Mouse (Mus musculus) C2C12 (cell line): Measurements from ENCODE around the gene Micu1. TPM values are rescaled to one million over a fixed set of nuclear protein-coding genes. Genes with fewer than 3 reads are reported as not detected.
A peak's percentile ranks its signal among the peaks of the same experiment; 100 is the strongest.

ENCODE experiments used
- H3K27me3 ChIP-seq: one replicate; pipeline ENCODE4 v1.6.1; 2011; ENCODE audit not compliant: control insufficient read depth, insufficient read depth, insufficient read length
- H3K36me3 ChIP-seq: one replicate; pipeline ENCODE4 v1.6.1; 2011; ENCODE audit not compliant: control insufficient read depth, insufficient read depth
- H3K4me3 ChIP-seq: one replicate; pipeline ENCODE4 v1.5.1; 2011; ENCODE audit warnings: mild to moderate bottlenecking, control low read depth; ENCODE audit not compliant: poor library complexity, insufficient read depth, severe bottlenecking
- H3K79me2 ChIP-seq: one replicate; pipeline ENCODE4 v1.6.1; 2011; ENCODE audit not compliant: control insufficient read depth, insufficient read depth
- H3K79me3 ChIP-seq: one replicate; pipeline ENCODE4 v1.6.1; 2011; ENCODE audit warnings: low read depth, control low read depth
- H3ac ChIP-seq: one replicate; pipeline ENCODE3; 2011; ENCODE audit warnings: low read depth; ENCODE audit not compliant: control insufficient read depth, insufficient read length
- CEBPB ChIP-seq: IDR thresholded peaks from one replicate; pipeline ENCODE4 v1.6.1; 2011; ENCODE audit warnings: low read depth, mild to moderate bottlenecking, control low read depth, moderate library complexity
- CTCF ChIP-seq: IDR thresholded peaks from one replicate; pipeline ENCODE4 v1.5.1; 2011; ENCODE audit not compliant: control insufficient read depth, insufficient read depth, insufficient read length
- FOSL1 ChIP-seq: IDR thresholded peaks from one replicate; pipeline ENCODE4 v1.8.0; 2011; ENCODE audit warnings: mild to moderate bottlenecking, low read length; ENCODE audit not compliant: poor library complexity, insufficient read depth, severe bottlenecking
- MAX ChIP-seq: IDR thresholded peaks from one replicate; pipeline ENCODE4 v1.6.1; 2011; ENCODE audit warnings: mild to moderate bottlenecking, control low read depth
- MYOD1 ChIP-seq: IDR thresholded peaks from one replicate; pipeline ENCODE4 v1.6.1; 2011; ENCODE audit warnings: low read depth; ENCODE audit not compliant: control insufficient read depth, insufficient read length
- MYOG ChIP-seq: IDR thresholded peaks from one replicate; pipeline ENCODE4 v1.6.1; 2011; ENCODE audit not compliant: control insufficient read depth, insufficient read length; ENCODE audit errors: extremely low read depth
- USF1 ChIP-seq: IDR thresholded peaks from one replicate; pipeline ENCODE4 v1.6.1; 2011; ENCODE audit warnings: low read depth, mild to moderate bottlenecking, control low read depth, moderate library complexity
- polyA plus RNA-seq: library from polyadenylated mRNA; unstranded; fragments of >200 nt; fragmentation: generic; extraction: Trizol; gene quantifications from one replicate; pipeline ENCODE4 v1.2.1, GENCODE M21; 2012; ENCODE audit warnings: missing spikeins

Gene Micu1
- polyA plus RNA-seq, 1 experiment: 90.2 TPM

DNA sequence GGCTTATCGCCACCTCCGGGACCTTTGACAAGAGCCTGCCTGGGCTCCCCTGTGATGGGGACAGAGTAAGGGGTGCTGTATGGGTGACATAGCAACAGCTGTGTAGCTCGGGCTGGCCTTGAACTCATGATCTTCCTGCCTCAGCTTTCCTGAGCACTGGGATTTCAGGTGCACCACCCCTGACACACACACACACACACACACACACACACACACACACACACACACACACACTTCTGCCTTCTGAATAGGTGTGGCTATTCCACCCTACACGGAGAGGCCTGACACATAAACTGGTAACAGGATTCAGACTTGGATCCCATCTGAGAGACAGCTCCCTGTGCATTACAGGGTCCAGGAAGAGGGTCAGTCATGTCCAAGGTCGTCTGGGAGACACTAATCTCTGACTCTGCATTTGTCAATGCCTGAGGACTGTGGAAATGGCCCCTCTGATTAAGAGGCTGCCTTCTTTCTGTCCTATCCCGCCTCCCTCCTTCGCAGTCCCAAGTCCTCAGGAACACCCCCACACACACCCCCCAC is 206.6 kb downstream of the Micu1 start:
- Histone ChIP-seq H3K36me3 (no peaks in the 10 kb centered on the region), H3K4me3 (no peak overlapping the region), H3K79me3 (no peaks in the 10 kb centered on the region), H3K79me2 (no peaks in the 10 kb centered on the region), H3ac (peak overlapping the region; percentile 55), H3K27me3 (no peaks in the 10 kb centered on the region)
- TF ChIP-seq CTCF (no peak), FOSL1 (no peak), CEBPB (no peak), MAX (no peak), USF1 (no peak), MYOD1 (no peak), MYOG (no peak)

DNA sequence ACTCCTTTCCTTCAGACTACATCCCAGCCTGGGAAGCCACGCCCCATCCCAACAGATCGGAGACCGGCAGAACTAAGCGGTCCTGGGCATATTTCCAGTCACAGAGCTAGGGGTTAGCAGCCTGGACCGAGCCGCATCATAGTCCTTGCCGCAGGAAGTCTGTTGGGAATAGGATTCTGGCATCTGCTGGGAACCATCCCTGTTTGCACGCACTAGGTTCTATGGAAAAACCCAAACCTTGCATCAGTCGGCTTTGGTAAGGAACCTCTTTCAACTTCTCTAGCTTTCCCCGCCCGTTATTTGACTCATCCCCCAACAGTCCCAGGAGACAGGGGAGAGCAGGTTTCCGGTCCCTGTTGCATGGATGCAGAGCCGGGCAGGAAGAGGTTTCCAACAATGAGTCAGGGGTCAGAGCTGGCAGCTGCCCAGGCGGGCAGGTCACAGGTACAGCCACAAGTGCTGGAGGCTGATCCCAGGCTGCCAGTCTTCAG is 207.1 kb downstream of the Micu1 start:
- Histone ChIP-seq H3K36me3 (no peaks in the 10 kb centered on the region), H3ac (no peak overlapping the region), H3K79me2 (no peaks in the 10 kb centered on the region), H3K27me3 (no peaks in the 10 kb centered on the region), H3K4me3 (no peak overlapping the region), H3K79me3 (no peaks in the 10 kb centered on the region)
- peak; percentile 66 for TF ChIP-seq MAX
- no peak for TF ChIP-seq CTCF
- TF ChIP-seq FOSL1: peak; percentile 82
- TF ChIP-seq MYOD1: peak; percentile 58
- peak; percentile 86 for TF ChIP-seq CEBPB
- TF ChIP-seq USF1: no peak
- no peak for TF ChIP-seq MYOG

DNA sequence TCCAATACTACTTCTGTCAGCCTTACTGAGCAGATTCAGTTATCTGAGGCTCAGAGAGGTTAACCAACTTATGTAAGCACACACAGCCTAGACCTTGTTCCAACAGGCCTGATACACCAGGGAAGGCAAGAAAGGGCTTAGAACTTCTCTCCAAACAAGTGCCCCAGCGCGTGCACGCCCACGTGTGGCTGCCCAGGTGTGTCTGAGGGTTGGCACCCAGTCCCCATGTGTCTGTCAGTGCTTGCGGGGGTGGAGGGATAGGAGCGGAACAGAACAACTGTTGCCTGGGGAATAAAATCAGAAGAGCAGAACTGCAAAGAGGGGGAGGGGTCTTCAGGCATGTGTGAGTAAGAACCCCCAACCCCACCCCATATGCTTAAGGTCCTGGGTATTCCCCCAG is 208.8 kb downstream of the Micu1 start:
- H3K79me3 ChIP-seq: no peaks in the 10 kb centered on the region
- no peak for TF ChIP-seq USF1
- TF ChIP-seq CTCF: no peak
- no peak for TF ChIP-seq MAX
- no peak for TF ChIP-seq MYOD1
- no peak for TF ChIP-seq MYOG
- no peak for TF ChIP-seq CEBPB
- H3K36me3 ChIP-seq: no peaks in the 10 kb centered on the region
- no peaks in the 10 kb centered on the region for H3K27me3 ChIP-seq
- no peaks in the 10 kb centered on the region for H3K79me2 ChIP-seq
- no peak overlapping the region for H3K4me3 ChIP-seq
- no peak overlapping the region for H3ac ChIP-seq

DNA sequence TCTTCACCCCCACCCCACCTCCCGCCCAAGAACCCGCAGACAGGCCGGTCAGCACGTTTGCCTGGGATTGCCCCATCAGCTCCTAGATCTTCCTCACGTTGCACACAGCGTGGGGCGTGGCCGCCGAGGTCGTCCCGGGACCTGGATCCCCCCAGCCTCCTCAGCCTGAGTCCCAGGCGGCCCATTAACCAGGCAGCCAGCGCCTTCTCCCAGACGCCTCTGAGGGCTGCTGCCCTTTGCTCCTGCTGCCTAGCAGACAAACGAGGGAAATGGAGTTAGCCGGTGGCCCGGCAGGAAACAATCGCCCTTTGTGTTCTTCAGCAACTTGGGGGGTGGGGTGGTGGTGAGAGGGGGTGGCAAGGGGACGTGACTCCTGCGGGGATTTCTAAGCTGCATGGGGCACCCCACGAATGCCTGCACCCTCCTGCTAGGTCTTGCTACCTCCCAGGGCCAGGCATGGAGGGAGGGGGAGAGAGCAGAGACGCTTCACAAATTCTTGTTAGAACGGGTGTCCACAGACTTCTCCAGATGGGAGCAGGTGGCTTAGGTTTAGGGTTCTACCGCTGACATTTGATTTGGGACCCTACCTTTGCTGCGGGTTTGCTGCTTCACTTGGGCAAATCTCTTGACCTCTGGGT is 209.4 kb downstream of the Micu1 start:
- TF ChIP-seq CEBPB: no peak
- no peak for TF ChIP-seq USF1
- no peak for TF ChIP-seq MYOD1
- TF ChIP-seq FOSL1: no peak
- no peak for TF ChIP-seq CTCF
- no peak for TF ChIP-seq MAX
- no peak for TF ChIP-seq MYOG
- Histone ChIP-seq H3K36me3 (no peaks in the 10 kb centered on the region), H3K4me3 (no peak overlapping the region)

More for the DNA sequence above, 209.4 kb downstream of the Micu1 start:
- H3K79me2 ChIP-seq: no peaks in the 10 kb centered on the region
- H3K79me3 ChIP-seq: no peaks in the 10 kb centered on the region
- H3ac ChIP-seq: no peak overlapping the region
- H3K27me3 ChIP-seq: no peaks in the 10 kb centered on the region

Other genes starting within 250 kb of the Micu1 start
- gene Gm10322, start 86.4 kb upstream of the Micu1 start, polyA plus RNA-seq: 0.25 TPM
- 23.3 TPM for gene Mcu, start 85.8 kb upstream of the Micu1 start, polyA plus RNA-seq
- gene Dnajb12, start 177.1 kb downstream of the Micu1 start, polyA plus RNA-seq: 25.8 TPM
- gene Ddit4, start 249.4 kb downstream of the Micu1 start, polyA plus RNA-seq: 62.7 TPM